Mouse (Mus musculus): ENCODE measurements around the gene Tmem87a.

Tmem87a gene

GRCm38 (mm10) chr2:120403986-120404822, at the start of gene Tmem87a:
TSS of gene Tmem87a (minus strand) at chr2:120404113.
- peak; percentile 96 for DNase-seq (ENCODE audit: low read depth, low spot score)

GRCm38 (mm10) chr2:120452600-120452999, 48.7 kb upstream of the Tmem87a start:
- DNase-seq (ENCODE audit: low read depth, low spot score): no peak

GRCm38 (mm10) chr2:120450724-120451123, 46.8 kb upstream of the Tmem87a start:
- no peak for DNase-seq (ENCODE audit: low read depth, low spot score)

GRCm38 (mm10) chr2:120447306-120447705, 43.4 kb upstream of the Tmem87a start:
- no peak for DNase-seq (ENCODE audit: low read depth, low spot score)

- no peak for DNase-seq (ENCODE audit: low read depth, low spot score)
Observed at GRCm38 (mm10) chr2:120446373-120446772, 42.5 kb upstream of the Tmem87a start.

- no peak for DNase-seq (ENCODE audit: low read depth, low spot score)
Observed at GRCm38 (mm10) chr2:120444486-120444885, 40.6 kb upstream of the Tmem87a start.

- DNase-seq (ENCODE audit: low read depth, low spot score): no peak
Observed at GRCm38 (mm10) chr2:120424386-120424785, 20.5 kb upstream of the Tmem87a start.

- DNase-seq (ENCODE audit: low read depth, low spot score): no peak
Observed at GRCm38 (mm10) chr2:120414738-120415414, 11.0 kb upstream of the Tmem87a start.

- no peak for DNase-seq (ENCODE audit: low read depth, low spot score)
Observed at GRCm38 (mm10) chr2:120414113-120414512, 10.2 kb upstream of the Tmem87a start.

GRCm38 (mm10) chr2:120411096-120411628, 7.2 kb upstream of the Tmem87a start:
- DNase-seq (ENCODE audit: low read depth, low spot score): no peak

- no peak for DNase-seq (ENCODE audit: low read depth, low spot score)
Observed at GRCm38 (mm10) chr2:120404823-120405765, 1.2 kb upstream of the Tmem87a start.

GRCm38 (mm10) chr2:120403653-120403985, 294 bp downstream of the Tmem87a start, which contains the start of gene Ganc:
TSS of gene Ganc (plus strand) at chr2:120403896.
- DNase-seq (ENCODE audit: low read depth, low spot score): peak; percentile 71

GRCm38 (mm10) chr2:120402813-120403212, 1.1 kb downstream of the Tmem87a start:
- DNase-seq (ENCODE audit: low read depth, low spot score): no peak

GRCm38 (mm10) chr2:120397951-120398350, 6.0 kb downstream of the Tmem87a start:
- DNase-seq (ENCODE audit: low read depth, low spot score): no peak

- no peak for DNase-seq (ENCODE audit: low read depth, low spot score)
Observed at GRCm38 (mm10) chr2:120392406-120392805, 11.5 kb downstream of the Tmem87a start.

GRCm38 (mm10) chr2:120390934-120391333, 13.0 kb downstream of the Tmem87a start:
- no peak for DNase-seq (ENCODE audit: low read depth, low spot score)

- DNase-seq (ENCODE audit: low read depth, low spot score): no peak
Observed at GRCm38 (mm10) chr2:120389376-120389775, 14.5 kb downstream of the Tmem87a start.

GRCm38 (mm10) chr2:120387291-120387690, 16.6 kb downstream of the Tmem87a start:
- no peak for DNase-seq (ENCODE audit: low read depth, low spot score)

GRCm38 (mm10) chr2:120386264-120386663, 17.6 kb downstream of the Tmem87a start:
- no peak for DNase-seq (ENCODE audit: low read depth, low spot score)

- DNase-seq (ENCODE audit: low read depth, low spot score): no peak
Observed at GRCm38 (mm10) chr2:120373858-120374257, 30.1 kb downstream of the Tmem87a start.

- DNase-seq (ENCODE audit: low read depth, low spot score): no peak
Observed at GRCm38 (mm10) chr2:120367416-120368207, 36.3 kb downstream of the Tmem87a start.

Measured in mesoderm, embryonic 11.5 days (tissue).